Mouse (Mus musculus) right cerebral cortex, adult 18-20 months (tissue): Measurements from ENCODE around the gene Ccdc28b.
A peak's percentile ranks its signal among the peaks of the same experiment; 100 is the strongest.

Experiments
- DNase-seq: peaks from one replicate; pipeline ENCODE4 v3.0.0; 2022; ENCODE audit warnings: mixed read lengths

Gene Ccdc28b

DNA sequence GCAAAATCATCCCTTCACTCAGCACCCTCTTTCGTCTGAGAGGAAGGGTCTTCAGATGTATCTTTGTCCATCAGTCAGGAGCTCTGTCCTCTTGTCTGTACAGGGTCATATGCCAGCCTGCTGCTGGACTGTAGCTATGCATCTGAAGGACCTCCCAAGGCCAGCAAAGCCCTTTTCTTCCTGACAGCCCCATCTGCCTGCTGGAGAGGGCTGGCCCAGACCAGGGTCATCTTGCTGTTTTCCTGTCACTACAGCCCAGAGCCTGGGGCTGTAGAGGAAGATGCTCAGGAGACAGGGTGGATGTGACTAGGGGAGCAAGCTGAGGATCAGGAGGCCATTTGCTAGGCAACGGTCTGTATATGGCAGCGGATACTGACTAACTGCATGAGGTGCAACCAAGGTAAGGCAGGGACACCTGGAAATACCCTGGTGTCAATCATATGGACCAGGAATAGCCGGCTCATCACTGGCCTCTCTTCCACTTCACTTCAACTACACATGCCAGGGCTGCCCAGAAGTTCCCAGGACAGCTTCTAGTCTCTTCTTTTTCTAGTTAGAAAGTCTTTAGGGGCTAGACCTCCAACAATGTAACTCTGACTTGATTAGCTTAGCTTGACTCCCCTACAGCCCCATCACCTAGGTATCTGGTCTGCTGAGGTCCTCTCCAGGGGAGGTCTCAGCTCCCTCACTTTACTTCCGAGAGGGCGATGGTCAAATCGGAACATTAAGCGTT, 778 bp downstream of the Ccdc28b start:
- no peak for DNase-seq

- DNase-seq: no peak
Observed at GRCm38 (mm10) chr4:129622120-129622802, 1.5 kb downstream of the Ccdc28b start.

DNA sequence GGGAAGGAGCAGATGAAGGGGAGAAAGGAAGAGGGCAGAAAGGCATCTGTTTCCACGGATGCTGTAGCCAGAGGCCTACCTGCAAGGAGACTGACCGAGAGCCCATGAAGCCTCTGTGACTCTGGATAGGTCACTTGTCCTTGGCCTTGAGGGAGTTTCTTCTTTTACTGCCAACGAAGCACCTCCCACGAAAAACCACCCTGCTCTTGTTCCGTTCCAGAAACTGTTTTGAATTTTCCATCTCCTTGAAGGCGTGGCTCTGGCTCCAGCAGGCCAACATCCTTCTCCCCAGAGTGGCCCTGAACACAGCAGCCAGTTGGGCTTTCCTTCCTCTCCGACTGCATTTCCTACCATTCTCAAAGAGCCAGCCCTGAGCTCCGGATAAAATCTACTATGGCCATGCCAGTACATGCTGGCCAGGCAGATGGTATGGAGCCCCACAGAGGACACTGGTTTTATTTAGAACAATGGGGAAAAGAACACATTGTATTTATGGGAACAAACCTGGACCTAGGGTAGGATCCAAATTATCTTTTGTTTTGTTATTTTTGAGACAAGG, 2.4 kb downstream of the Ccdc28b start:
- DNase-seq: no peak

DNA sequence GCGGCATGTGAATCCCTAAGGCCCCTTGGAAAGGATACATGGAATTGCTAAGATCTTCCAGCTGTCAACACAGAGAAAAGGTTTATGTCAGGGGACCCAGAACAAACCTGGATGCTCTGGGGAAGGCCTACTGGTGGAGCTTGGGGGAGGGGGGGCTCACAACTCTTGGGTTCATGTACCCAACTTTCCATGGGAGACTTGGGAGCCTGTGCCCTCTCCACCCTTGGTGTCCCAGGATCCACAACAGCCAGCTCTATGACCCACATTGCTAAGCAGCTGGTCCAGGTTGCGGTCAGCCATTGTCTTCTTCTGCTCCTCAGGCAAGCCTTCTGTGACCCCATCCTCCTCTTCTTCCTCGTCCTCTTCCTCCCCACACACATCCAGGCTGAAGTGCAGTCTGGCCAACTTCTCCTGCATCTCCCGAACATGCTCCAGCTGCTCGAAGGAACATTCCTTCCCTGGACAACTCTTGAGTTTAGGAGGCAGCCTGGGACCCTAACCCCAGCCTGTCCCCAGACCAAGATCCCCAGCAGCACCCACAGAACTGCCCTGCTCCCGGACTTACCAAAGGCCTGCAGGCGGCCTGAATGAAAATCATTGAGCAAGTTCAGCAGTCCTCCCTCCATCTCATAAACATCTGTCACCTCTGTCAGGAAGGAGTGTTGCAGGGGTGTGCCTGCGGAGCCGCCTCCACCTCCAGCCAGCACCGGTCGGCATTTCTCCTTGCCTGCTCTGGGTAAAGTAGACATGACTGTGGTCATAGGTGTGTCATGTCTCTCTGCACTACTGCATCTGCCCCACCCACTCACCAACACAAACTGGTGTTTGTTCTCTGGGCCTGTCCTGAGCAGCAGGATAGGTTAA, 3.1 kb downstream of the Ccdc28b start:
- DNase-seq: no peak

- peak; percentile 98 for DNase-seq
Observed at GRCm38 (mm10) chr4:129618786-129619691, 4.7 kb downstream of the Ccdc28b start, which contains the start of gene Iqcc. Iqcc (minus strand) TSS chr4:129619099.

GRCm38 (mm10) chr4:129618031-129618430, 5.7 kb downstream of the Ccdc28b start:
- no peak for DNase-seq

DNA sequence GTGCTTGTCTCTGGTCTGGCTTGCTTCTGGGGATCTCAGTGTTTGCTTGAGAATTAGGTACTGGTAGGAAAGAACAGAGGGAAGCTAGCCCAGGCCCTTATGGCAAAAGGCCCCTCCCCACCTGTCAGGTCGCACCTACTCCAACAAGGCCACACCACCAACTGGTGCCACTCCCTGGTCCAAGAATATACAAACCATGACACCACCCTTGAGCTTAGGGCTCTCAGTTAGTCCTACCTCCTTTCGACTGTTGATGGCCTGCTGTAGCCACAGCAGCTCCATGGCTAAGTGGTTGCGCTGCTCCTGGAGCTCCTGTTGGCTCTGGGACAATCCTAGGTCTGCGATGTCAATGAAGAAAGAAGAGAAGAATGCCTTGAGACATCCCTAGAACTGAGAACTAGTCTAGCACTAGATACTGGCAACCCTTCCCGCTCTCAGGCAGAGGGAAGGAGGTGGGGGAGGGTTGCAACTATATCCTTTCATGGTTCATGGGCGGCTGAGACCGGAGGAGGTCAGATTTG, 6.6 kb downstream of the Ccdc28b start:
- no peak for DNase-seq

DNA sequence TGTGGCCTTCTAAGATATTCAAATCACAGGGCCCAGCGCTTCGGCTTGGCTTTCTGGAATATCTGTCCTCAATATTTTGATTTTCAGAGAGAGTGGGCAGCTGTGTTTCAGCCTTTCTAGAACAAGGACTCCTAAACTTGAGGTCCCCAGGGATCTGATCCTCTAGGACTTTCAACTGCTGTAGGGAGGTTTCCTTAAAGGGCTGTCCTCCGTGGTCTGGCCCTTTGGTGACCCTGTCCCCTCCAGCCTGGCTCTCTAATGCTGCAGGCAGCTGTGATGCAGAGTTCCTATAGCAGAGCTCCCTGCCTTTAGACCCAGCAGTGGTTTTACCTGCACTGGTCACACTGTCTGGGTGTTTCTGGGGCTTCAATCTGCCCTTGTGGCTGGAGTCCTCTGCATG, 7.1 kb downstream of the Ccdc28b start:
- no peak for DNase-seq

GRCm38 (mm10) chr4:129615801-129616290, 7.9 kb downstream of the Ccdc28b start:
- no peak for DNase-seq

DNA sequence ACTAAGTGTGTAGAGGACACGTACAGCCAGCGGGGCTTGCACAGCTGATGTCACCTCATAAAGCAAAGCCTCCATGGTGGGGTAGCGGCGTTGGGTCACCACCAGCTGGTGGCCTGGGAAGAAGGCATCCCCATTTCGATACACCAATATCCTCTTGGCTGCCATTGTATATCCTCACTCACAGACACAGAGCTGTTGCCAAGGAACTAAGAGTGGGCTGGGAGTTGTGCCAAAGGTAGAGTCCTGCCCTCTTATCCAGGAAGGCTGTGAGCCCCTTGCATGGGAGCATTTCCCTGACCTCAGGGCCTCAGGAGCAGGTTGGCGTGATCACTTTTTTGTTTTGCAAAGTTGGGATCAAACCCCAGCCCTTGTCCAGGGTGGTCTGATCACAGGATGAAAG, 9.7 kb downstream of the Ccdc28b start, which contains the start of gene Dcdc2b:
Gene Dcdc2b (minus strand): TSS at position 165 of the 400 bp plus-strand sequence.
- DNase-seq: no peak

DNA sequence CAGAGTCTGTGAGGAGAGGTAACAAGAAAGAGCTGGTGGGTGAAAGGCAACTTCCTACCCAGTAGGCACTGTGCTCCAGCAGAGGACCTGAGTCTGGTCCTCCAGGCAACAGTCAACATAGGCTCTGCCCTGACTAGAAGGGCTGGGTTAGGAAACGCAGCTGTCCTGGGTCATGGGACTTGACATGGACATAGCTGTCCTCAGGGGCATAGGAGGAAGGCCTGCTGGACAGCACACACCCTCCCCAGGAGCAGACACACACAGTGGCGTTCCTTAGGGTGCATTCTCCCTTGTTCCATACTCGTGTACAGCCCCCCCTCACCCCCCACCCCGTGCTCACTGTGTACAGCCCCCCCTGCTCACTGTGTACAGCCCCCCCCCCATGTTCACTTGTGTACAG, 13.3 kb downstream of the Ccdc28b start:
- DNase-seq: no peak

- no peak for DNase-seq
Observed at GRCm38 (mm10) chr4:129610026-129610425, 13.7 kb downstream of the Ccdc28b start.

DNA sequence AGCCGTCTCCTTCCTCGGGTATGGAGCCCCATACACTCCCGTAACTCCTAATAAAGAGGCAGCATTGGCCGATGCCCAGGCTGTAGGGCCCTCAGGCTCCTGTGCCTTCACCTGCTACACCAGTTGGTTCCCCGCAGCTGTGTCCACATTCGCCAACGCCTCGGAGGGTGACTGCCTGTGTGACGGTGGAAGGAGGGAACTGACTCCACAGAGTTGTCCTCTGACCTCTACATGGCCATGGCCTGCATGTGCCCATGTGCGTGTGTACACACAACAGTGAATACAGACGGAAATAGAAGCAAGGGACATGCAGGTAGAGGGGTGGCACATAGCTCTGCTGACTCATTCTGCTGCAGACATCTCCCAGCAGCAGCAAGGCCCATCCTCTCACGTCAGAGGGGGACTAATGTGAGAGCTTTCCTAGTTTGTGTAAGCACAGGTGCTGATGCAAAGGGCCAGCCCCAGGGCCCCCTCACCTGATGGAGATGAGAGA, 14.6 kb downstream of the Ccdc28b start:
- no peak for DNase-seq

DNA sequence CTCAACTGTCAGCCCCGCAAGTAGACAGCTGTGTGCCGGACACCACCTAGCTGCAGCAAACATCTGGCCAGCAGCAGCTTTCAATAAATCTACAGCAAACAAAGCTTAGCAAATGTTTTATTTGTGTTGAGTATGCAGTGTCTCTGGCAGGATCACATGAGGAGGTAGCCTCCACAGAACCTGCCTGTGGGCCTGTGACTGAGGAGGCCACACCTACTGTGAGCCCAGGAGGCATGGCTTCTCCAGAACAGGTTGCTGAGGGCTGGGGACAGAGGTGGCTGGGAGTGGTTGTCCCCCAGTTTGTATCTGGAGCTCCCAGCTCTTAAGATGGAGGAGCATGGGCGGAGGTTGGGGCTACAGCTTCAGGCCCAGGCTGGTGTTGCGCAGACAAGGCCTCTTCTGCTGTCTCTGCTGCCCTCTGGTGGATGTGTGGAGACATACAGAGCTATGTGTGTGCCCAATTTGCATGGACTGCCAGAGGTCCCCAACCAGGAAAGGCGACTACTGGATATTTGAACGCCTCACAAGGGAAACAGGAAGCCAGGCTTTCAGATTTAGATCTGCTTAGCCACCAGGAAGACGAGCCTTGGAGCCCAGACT, 15.2 kb downstream of the Ccdc28b start:
- DNase-seq: peak; percentile 82

- DNase-seq: peak; percentile 86
Observed at GRCm38 (mm10) chr4:129600233-129601158, 23.3 kb downstream of the Ccdc28b start, which contains the start of the genes Eif3i and Tmem234. Eif3i (minus strand) TSS chr4:129600648. Tmem234 (plus strand) TSS chr4:129600668.

- no peak for DNase-seq
Observed at GRCm38 (mm10) chr4:129588865-129589264, 34.9 kb downstream of the Ccdc28b start.

GRCm38 (mm10) chr4:129586943-129587342, 36.8 kb downstream of the Ccdc28b start:
- no peak for DNase-seq

GRCm38 (mm10) chr4:129585773-129586172, 38.0 kb downstream of the Ccdc28b start:
- no peak for DNase-seq

DNA sequence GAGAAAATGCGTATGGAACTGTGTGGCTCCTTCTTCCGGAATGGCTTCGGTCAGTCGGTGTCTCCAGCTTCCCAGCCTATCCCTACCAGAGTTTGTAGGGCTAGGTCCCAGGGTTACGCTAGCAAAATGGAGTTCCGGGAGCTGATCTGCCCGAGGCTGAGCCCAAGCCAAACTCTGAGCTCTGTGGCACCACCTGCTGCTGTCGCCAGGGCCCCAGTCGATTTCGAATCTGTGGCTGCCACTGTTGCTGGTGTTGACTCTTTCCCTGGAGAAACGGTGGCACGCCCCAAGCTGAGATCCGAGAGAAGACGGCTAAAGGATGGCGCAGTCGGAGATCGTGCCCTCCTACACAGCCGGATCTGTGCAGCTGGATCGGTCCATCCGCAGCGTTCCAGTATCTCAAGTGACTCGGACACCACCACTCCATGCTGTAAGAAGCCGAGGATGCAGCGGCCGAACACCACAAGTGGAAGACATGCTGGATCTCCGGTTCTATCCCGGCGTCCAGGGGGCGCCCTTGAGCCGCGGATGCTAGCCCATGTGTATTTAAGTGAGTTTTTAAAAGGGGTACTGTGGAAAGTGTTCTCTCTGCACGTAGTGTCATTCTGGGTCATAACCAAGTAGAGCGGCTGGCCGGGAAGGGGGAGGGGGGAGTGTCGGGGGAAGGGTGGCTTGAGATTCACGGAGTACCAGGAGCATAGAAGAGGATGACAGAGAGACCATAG, 38.7 kb downstream of the Ccdc28b start:
- DNase-seq: peak; percentile 78
